Mouse (Mus musculus) limb, embryonic 15.5 days (tissue): ENCODE data around the gene Ficd. TPM values are rescaled to one million over a fixed set of nuclear protein-coding genes. Genes with fewer than 3 reads are reported as not detected.
A peak's percentile ranks its signal among the peaks of the same experiment; 100 is the strongest.

Experiments used
- ATAC-seq: fragments of 200-750 bp; cut with Nextera tagmentation; 2 replicates; pipeline ENCODE4 v1.8.0; 2017; ENCODE audit warnings: low read depth, moderate TSS enrichment; ENCODE audit not compliant: insufficient number of reproducible peaks, low FRiP score, low TSS enrichment
- H3K27ac ChIP-seq: fragments of 300-500 bp; sonication (generic); 2 replicates; pipeline ENCODE4 v1.5.1; 2015; ENCODE audit warnings: moderate library complexity, mild to moderate bottlenecking, inconsistent platforms
- H3K27me3 ChIP-seq: fragments of 300-500 bp; sonication (generic); 2 replicates; pipeline ENCODE4 v1.6.1; 2015; ENCODE audit warnings: inconsistent platforms
- H3K36me3 ChIP-seq: fragments of 300-500 bp; sonication (generic); 2 replicates; pipeline ENCODE4 v1.6.1; 2015; ENCODE audit warnings: inconsistent platforms
- H3K4me1 ChIP-seq: fragments of 300-500 bp; sonication (generic); 2 replicates; pipeline ENCODE4 v1.6.1; 2015; ENCODE audit warnings: inconsistent platforms
- H3K4me2 ChIP-seq: fragments of 300-500 bp; sonication (generic); 2 replicates; pipeline ENCODE4 v1.6.1; 2015; ENCODE audit warnings: mild to moderate bottlenecking, inconsistent platforms
- H3K4me3 ChIP-seq: fragments of 300-500 bp; sonication (generic); 2 replicates; pipeline ENCODE4 v1.5.1; 2015; ENCODE audit warnings: mild to moderate bottlenecking, inconsistent platforms
- H3K9ac ChIP-seq: fragments of 300-500 bp; sonication (generic); 2 replicates; pipeline ENCODE4 v1.6.1; 2015; ENCODE audit warnings: inconsistent platforms
- H3K9me3 ChIP-seq: fragments of 300-500 bp; sonication (generic); 2 replicates; pipeline ENCODE4 v1.6.1; 2016; ENCODE audit warnings: inconsistent platforms
- WGBS: fragments of 180-500 bp; shearing (Covaris S2); methylation state at CpG from one replicate; pipeline ENCODE4 v1.1.7; 2015; 5-methylcytosine and 5-hydroxymethylcytosine counted together
- polyA plus RNA-seq: library from polyadenylated mRNA; unstranded; fragments of >200 nt; fragmentation: Nextera tagmentation; extraction: Ambion mirVana; gene quantifications from 2 replicates; pipeline ENCODE4 v1.2.1, GENCODE M21; 2015

Ficd gene
- polyA plus RNA-seq, 1 experiment from 2014 or later = 9.0 TPM

GRCm38 (mm10) chr5:113732182-113732581, 3.4 kb upstream of the Ficd start:
- ATAC-seq = no peak
- 19% methylated on average over 6 of the region's 6 CpGs for WGBS
- peaks cover 3% of the 10 kb centered on the region; the same call in 1 of the 2 replicates for H3K36me3 ChIP-seq
- no peak overlapping the region for H3K4me2 ChIP-seq
- no peak overlapping the region for H3K4me3 ChIP-seq
- no peaks in the 10 kb centered on the region for H3K27me3 ChIP-seq
- H3K9me3 ChIP-seq = no peaks in the 10 kb centered on the region
- no peak overlapping the region for H3K27ac ChIP-seq
- H3K4me1 ChIP-seq = peaks cover 14% of the 10 kb centered on the region
- no peak overlapping the region for H3K9ac ChIP-seq

- Histone ChIP-seq H3K27ac (no peak overlapping the region), H3K9ac (no peak overlapping the region), H3K36me3 (peaks cover 25% of the 10 kb centered on the region), H3K4me2 (no peak overlapping the region), H3K9me3 (no peaks in the 10 kb centered on the region), H3K27me3 (no peaks in the 10 kb centered on the region), H3K4me1 (peaks cover 15% of the 10 kb centered on the region), H3K4me3 (no peak overlapping the region)
- ATAC-seq = no peak
- WGBS = 74% methylated on average over 5 of the region's 5 CpGs
Measured at GRCm38 (mm10) chr5:113734376-113734775, 1.2 kb upstream of the Ficd start.

- Histone ChIP-seq H3K9ac (peak overlapping the region; percentile 65; the same call in 1 of the 2 replicates), H3K27ac (peak overlapping the region; percentile 95), H3K4me3 (peak overlapping the region; percentile 76), H3K9me3 (no peaks in the 10 kb centered on the region), H3K4me2 (peak overlapping the region; percentile 87), H3K27me3 (no peaks in the 10 kb centered on the region), H3K36me3 (peaks cover 30% of the 10 kb centered on the region), H3K4me1 (peaks cover 15% of the 10 kb centered on the region)
- no peak for ATAC-seq
- 34% methylated on average over 7 of the region's 7 CpGs for WGBS
Measured at GRCm38 (mm10) chr5:113735023-113735344, 619 bp upstream of the Ficd start.

- no peak for ATAC-seq
- Histone ChIP-seq H3K27ac (peak overlapping the region; percentile 95), H3K4me3 (peak overlapping the region; percentile 76), H3K4me1 (peaks cover 18% of the 10 kb centered on the region), H3K9ac (peak overlapping the region; percentile 65), H3K4me2 (peak overlapping the region; percentile 87), H3K36me3 (peaks cover 37% of the 10 kb centered on the region), H3K9me3 (no peaks in the 10 kb centered on the region), H3K27me3 (no peaks in the 10 kb centered on the region)
- WGBS = 4% methylated on average over 10 of the region's 10 CpGs
Measured at GRCm38 (mm10) chr5:113736113-113736502, 505 bp downstream of the Ficd start.

GRCm38 (mm10) chr5:113736522-113737164, 1.0 kb downstream of the Ficd start:
- Histone ChIP-seq H3K27me3 (no peaks in the 10 kb centered on the region), H3K9ac (peak overlapping the region; percentile 65), H3K4me2 (peak overlapping the region; percentile 87), H3K4me1 (peaks cover 18% of the 10 kb centered on the region), H3K36me3 (peaks cover 43% of the 10 kb centered on the region), H3K27ac (peak overlapping the region; percentile 95), H3K9me3 (no peaks in the 10 kb centered on the region), H3K4me3 (peak overlapping the region; percentile 76)
- WGBS = 40% methylated on average over 15 of the region's 15 CpGs
- no peak for ATAC-seq

GRCm38 (mm10) chr5:113737607-113738237, 2.1 kb downstream of the Ficd start:
- ATAC-seq = no peak
- no peaks in the 10 kb centered on the region for H3K27me3 ChIP-seq
- WGBS = 92% methylated on average over 11 of the region's 11 CpGs
- H3K9me3 ChIP-seq = no peaks in the 10 kb centered on the region
- peaks cover 53% of the 10 kb centered on the region for H3K36me3 ChIP-seq
- H3K27ac ChIP-seq = no peak overlapping the region
- H3K4me3 ChIP-seq = no peak overlapping the region
- H3K9ac ChIP-seq = no peak overlapping the region
- H3K4me2 ChIP-seq = no peak overlapping the region
- peaks cover 18% of the 10 kb centered on the region for H3K4me1 ChIP-seq

- Histone ChIP-seq H3K36me3 (peaks cover 98% of the 10 kb centered on the region), H3K4me3 (no peak overlapping the region), H3K9me3 (no peaks in the 10 kb centered on the region), H3K9ac (no peak overlapping the region), H3K27me3 (no peaks in the 10 kb centered on the region), H3K4me1 (no peaks in the 10 kb centered on the region), H3K4me2 (no peak overlapping the region), H3K27ac (no peak overlapping the region)
- no peak for ATAC-seq
- WGBS = 89% methylated on average over 5 of the region's 5 CpGs
Measured at GRCm38 (mm10) chr5:113747629-113748028, 12.0 kb downstream of the Ficd start.

GRCm38 (mm10) chr5:113748556-113749331, 13.1 kb downstream of the Ficd start:
- ATAC-seq = no peak
- 93% methylated on average over 13 of the region's 13 CpGs for WGBS
- Histone ChIP-seq H3K9ac (no peak overlapping the region), H3K4me3 (no peak overlapping the region), H3K4me1 (no peaks in the 10 kb centered on the region), H3K27ac (no peak overlapping the region), H3K9me3 (no peaks in the 10 kb centered on the region), H3K36me3 (peaks cover 98% of the 10 kb centered on the region), H3K27me3 (no peaks in the 10 kb centered on the region), H3K4me2 (no peak overlapping the region)

GRCm38 (mm10) chr5:113751521-113752157, 16.0 kb downstream of the Ficd start:
- H3K27me3 ChIP-seq = no peaks in the 10 kb centered on the region
- no peak for ATAC-seq
- peaks cover 98% of the 10 kb centered on the region for H3K36me3 ChIP-seq
- H3K9me3 ChIP-seq = no peaks in the 10 kb centered on the region
- H3K27ac ChIP-seq = no peak overlapping the region
- no peak overlapping the region for H3K4me3 ChIP-seq
- no peak overlapping the region for H3K9ac ChIP-seq
- no peaks in the 10 kb centered on the region for H3K4me1 ChIP-seq
- WGBS = 87% methylated on average over 9 of the region's 9 CpGs
- H3K4me2 ChIP-seq = no peak overlapping the region

GRCm38 (mm10) chr5:113755347-113756030, 19.9 kb downstream of the Ficd start:
- peaks cover 99% of the 10 kb centered on the region for H3K36me3 ChIP-seq
- H3K9me3 ChIP-seq = no peaks in the 10 kb centered on the region
- no peaks in the 10 kb centered on the region for H3K4me1 ChIP-seq
- WGBS = 82% methylated on average over 15 of the region's 15 CpGs
- ATAC-seq = no peak
- no peaks in the 10 kb centered on the region for H3K27me3 ChIP-seq
- no peak overlapping the region for H3K27ac ChIP-seq
- H3K4me3 ChIP-seq = no peak overlapping the region
- no peak overlapping the region for H3K4me2 ChIP-seq
- no peak overlapping the region for H3K9ac ChIP-seq

GRCm38 (mm10) chr5:113761585-113761984, 26.0 kb downstream of the Ficd start:
- WGBS = 91% methylated on average over 2 of the region's 2 CpGs
- no peak overlapping the region for H3K4me2 ChIP-seq
- peaks cover 85% of the 10 kb centered on the region for H3K36me3 ChIP-seq
- no peak for ATAC-seq
- H3K27ac ChIP-seq = no peak overlapping the region
- no peak overlapping the region for H3K4me3 ChIP-seq
- no peaks in the 10 kb centered on the region for H3K4me1 ChIP-seq
- H3K9me3 ChIP-seq = no peaks in the 10 kb centered on the region
- no peak overlapping the region for H3K9ac ChIP-seq
- no peaks in the 10 kb centered on the region for H3K27me3 ChIP-seq
